Mouse (Mus musculus) G1E (cell line): Measurements from ENCODE around the gene Gm38392.

Experiments used
- CTCF ChIP-seq: IDR thresholded peaks from 2 replicates; pipeline ENCODE4 v1.5.1; 2012; ENCODE audit warnings: low read depth, low read length, inconsistent platforms, mixed read lengths
- TAL1 ChIP-seq: conservative IDR thresholded peaks from 2 replicates; pipeline ENCODE4 v1.6.1; 2012; ENCODE audit warnings: low read depth, low read length, inconsistent platforms, mixed read lengths

GRCm38 (mm10) chr3:88220842-88221241, 66.2 kb downstream of the Gm38392 start:
- TF ChIP-seq TAL1 (no peak), CTCF (no peak)
